Mouse (Mus musculus) c-Kit-positive CD71-positive TER-119-negative erythroid progenitor cells, embryonic 14.5 days (primary cell): ENCODE measurements around the gene Cemip.
A peak's percentile ranks its signal among the peaks of the same experiment; 100 is the strongest.
"Not testable (repeated sequence)": the region's sequence is repeated elsewhere in the genome, so short reads cannot be mapped to it uniquely, and the experiment has no call there.

Experiments
- DNase-seq: peaks from one replicate; pipeline ENCODE4 v3.0.0-alpha.2; 2013; ENCODE audit warnings: low read depth

Cemip gene

GRCm38 (mm10) chr7:83892333-83892669 lies 194.0 kb downstream of the Cemip start:
- no peak for DNase-seq

- peak; percentile 100 for DNase-seq
These were observed 194.6 kb downstream of the Cemip start for GRCm38 (mm10) chr7:83891433-83892332.

DNA sequence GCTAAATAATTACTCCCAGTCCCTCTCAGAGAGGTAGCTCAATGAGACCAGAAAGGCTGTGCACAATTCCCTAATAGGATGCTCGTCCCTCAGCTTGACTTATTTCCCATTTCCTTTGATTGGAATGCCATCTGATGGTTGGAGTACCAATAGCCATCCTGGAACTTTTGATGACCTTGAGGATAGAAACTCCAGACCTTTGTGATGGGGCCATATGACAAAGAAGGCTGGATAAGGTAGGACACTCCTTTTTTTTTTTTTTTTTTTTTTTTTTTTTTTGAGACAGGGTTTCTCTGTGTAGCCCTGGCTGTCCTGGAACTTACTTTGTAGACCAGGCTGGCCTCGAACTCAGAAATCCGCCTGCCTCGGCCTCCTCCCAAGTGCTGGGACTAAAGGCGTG lies 196.4 kb downstream of the Cemip start:
- not testable (repeated sequence) for DNase-seq

- DNase-seq = no peak
These were observed 196.9 kb downstream of the Cemip start for GRCm38 (mm10) chr7:83889383-83889782.

- DNase-seq = no peak
These were observed 199.8 kb downstream of the Cemip start for GRCm38 (mm10) chr7:83886366-83887129.

DNA sequence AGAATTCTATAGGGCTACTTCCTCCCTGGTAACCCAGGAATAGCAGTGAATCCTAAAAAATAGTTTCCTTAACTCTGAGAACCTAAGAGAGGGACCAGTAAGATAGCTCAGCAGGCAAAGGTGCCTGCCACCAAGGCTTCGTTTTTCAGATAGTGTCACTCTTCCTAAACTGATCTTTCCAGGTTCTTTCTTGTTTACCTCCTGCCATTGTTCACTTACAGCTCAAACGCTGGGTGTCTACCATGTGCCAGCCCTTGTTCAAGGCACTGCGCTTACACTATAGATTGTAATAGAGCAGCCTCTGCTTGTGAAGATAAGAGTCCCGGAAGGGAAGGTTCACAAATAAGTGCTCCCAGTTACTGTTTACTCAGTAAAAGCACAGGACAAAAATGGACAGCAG lies 200.5 kb downstream of the Cemip start:
- DNase-seq = peak; percentile 69

- DNase-seq = peak; percentile 74
These were observed 201.3 kb downstream of the Cemip start for GRCm38 (mm10) chr7:83884921-83885532.

- peak; percentile 80 for DNase-seq
These were observed 202.2 kb downstream of the Cemip start, which contains the start of the genes Tlnrd1 and Mesd for GRCm38 (mm10) chr7:83884021-83884658. Tlnrd1 (minus strand) TSS chr7:83884305. Mesd (plus strand) TSS chr7:83884466.

DNA sequence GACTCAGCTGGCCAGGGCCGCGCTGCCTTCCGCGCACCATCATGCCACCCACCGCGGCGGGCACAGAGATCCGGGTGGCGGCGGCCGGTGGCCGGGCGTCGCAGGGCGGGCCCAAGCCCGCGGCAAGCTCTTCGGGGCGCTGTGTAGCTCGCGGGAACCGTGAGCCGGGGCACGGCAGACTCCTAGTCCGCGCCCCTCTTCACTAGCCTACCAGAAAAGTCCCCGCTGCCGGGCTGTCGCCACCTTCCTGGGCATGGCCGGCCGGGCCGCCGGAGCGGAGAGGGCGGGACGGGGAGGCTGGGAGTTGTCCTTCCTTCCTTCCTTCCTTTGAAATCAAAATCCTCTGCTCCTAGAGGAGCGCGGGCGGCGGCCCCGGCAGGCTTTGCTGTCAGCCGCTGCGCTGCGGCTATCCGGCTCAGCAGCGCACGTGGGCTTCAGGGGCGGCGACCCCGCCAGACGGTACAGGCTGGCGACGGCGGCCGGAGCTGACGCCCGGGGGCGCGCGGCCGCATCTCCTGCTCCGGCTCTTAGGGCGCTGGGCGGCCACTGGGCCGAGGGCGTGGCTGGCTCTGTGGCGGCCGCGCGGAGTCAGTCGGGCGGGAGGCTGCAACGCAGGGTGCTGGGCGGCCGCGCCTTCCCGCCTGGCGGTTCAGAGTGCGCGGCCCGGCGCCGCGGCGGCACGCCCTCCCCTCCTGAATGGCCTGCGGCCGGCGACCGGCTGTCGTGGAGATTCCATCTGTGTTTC lies 202.9 kb downstream of the Cemip start:
- no peak for DNase-seq
